Mouse (Mus musculus): ENCODE measurements around the gene Slc43a2.
"Not testable (repeated sequence)": the region's sequence is repeated elsewhere in the genome, so short reads cannot be mapped to it uniquely, and the experiment has no call there.

Gene Slc43a2

DNA sequence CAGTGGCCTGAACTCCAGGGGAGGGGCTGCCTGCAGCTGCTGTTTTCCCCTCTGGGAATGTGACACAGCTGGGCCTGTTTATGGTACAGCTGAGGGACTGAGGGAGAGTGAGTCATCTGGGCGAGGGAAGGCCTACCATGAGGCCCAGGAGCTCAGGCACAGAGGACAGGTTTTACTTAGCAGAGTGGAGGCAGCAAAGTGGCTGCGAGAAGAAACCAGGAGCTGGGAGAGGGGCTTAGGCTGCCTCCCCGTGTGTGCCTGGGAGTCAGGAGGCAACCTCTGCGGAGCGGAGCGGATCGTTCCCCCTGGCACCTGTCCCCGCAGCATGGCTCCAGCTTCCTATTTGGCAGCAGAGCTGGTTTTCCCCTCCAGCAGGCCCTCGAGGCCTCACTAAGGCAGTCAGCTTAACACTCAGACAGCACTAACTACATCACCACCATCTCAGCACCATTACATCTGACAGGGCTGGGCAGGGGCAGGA, 20.5 kb downstream of the Slc43a2 start:
- DNase-seq (ENCODE audit: low spot score), result no peak

DNA sequence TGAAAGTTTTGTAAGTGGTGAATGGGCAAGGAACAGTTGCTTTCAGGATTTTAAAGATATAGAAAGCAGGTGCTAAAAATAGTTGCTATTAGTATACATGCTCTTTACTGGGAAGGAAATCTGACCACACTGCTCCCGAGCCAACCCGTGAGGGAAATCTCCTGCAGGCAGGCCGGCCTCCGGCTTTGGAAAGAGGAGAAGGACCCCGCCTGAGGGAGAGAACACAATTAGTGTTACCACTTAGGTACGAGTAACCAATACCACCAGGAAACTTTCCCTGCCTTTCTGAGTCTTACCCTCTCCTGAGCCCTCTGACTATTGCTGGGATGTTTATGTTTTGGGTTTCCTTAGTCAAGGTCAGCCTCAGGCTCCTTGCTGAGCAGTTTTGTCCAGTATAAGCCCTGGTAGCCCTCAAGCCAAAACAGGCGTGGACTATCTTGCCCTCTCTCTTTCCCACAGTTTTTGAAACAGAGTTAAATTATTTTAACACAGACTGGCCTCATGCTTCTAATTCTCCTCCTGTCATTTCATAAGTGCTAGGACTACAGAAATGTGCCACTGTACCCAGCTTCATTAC, 21.5 kb downstream of the Slc43a2 start:
- no peak for DNase-seq (ENCODE audit: low spot score)

DNA sequence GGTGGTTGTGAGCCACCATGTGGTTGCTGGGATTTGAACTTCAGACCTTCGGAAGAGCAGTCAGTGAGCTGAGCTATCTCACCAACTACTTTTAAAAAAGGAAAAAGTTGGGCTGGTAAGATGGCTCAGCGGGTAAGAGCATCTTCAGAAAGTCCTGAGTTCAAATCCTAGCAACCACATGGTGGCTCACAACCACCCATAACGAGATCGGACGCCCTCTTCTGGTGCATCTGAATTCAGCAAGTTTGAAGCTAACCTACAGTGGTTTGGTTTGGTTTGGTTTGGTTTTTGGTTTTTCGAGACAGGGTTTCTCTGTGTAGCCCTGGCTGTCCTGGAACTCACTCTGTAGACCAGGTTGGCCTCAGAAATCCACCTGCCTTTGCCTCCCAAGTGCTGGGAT, 24.5 kb downstream of the Slc43a2 start:
- DNase-seq (ENCODE audit: low spot score), result not testable (repeated sequence)

DNA sequence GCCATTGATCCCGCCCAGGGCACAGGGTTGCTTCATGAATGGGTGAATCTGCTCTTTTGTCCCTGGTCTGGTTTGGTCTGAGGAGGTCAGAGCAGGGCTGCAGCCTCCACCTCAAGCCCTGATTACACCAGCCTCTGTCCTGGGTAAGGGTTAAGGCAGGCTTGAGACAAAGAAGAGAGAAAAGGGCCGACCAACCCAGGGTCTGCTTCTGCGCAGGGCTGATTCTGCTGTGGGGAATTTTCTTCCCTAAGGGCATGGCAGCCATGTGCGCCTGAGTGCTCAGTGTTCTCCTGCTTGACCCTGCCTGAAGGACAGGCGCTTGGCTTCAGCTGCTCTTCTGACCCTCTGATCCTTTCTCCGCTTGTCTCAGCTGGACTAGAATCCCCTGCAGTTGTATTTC, 25.6 kb downstream of the Slc43a2 start:
- no peak for DNase-seq (ENCODE audit: low spot score)

DNA sequence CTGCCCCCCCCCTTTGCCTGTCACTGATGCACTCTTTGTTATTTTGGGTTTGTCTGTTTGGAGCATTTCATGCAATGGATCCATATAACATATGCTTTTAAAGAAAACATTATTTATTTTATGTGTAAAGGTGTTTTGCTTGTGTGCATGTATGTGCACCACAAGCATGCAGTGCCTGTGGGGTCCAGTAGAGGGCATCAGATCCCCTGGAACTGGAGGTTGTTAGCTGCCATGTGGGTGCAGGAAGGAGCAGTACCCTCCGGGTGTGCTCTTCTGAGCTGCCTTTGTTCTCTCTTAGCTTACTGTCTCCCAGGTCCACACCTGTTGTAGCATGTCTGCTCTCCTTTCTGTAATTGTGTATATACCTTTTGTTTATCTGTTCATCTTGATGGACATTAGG, 26.6 kb downstream of the Slc43a2 start:
- DNase-seq (ENCODE audit: low spot score), result no peak

DNA sequence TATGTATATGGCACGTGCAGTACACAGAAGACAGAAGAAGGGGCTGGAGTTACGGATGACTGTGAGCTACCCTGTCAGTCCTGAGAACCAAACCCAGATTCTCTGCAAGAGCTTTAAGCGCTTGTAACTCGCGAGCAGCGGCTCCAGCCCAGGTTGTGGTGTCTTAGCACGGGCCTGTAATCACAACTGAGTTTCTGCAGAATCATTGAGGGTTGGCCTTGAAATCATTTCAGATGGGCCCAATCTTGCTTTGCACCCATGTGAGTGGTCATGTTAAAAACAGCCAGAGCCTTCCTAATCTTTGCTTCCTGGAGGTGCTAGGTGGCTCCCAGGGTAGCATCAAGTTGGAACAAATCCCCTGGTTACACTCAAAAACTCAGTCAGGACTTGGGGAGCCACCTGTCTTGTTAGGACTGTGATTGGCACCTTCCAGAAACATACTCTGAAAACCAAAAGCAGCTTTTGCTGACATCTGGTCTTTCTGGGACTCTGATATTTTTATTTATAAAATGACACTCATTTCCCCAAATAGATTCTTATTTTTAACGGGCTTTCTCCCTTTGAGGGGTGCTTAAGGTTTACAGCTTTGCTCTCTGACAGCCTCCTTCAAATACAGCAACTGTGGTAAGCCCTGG, 28.5 kb downstream of the Slc43a2 start:
- DNase-seq (ENCODE audit: low spot score), result no peak

DNA sequence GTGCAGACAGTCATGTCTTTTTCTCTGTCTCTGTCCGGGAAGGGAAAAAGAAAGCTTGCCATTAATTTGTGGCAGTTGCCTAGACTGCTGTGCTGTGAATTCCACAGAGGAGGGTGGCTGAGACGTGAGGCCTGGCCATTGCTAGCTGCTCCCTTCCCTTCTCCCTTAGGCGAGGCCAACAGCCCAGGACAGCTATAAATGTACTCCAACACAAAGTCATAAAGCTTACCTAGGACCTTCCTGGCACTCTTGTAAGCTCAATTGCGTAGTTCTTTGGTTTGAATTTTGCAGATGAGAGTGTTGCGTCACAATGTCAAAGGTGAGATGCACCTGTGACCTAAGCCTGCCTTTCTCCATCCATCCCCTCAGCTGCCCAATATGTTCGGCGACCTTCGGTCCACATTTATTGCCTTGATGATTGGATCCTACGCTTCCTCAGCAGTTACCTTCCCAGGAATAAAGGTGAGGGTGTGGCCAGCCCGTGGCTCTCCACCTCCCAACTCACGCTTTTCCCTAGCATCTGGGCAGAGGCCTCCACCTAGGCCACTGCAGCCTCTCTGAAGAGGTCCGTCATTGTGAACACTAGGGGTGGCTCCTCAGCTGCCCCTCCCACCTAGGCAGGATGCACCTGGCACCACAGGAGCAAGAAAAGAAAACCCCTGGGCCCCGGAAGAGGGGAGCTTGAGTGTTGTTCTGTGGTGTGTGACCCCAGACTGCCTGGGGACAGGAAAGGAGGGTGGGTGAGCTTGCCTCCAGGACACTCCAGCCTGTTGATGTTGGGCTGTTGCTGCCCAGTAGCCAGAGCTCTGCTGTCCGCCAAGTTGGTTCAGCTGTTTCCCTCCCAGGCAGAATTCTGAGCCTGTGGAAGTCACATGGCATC, 29.3 kb downstream of the Slc43a2 start:
- DNase-seq (ENCODE audit: low spot score), result no peak

DNA sequence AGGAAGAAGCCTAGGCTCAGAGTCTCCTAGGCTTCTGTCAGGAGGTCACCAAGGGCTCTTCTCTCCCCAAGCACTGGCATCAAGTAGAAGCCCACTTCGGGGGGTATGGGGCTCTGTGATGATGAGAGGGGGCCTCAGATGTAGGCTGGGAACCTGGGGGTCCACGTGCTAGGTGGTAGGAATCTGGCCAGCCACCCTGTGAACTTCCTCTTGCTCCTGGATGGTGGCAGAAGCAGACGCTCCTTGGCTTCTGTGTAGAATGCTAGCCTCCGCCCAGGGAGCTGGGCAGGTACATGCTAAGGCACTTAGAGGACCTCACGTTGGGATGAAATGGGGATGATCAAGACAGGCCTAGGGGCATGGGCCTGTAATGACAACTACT, 29.9 kb downstream of the Slc43a2 start:
- no peak for DNase-seq (ENCODE audit: low spot score)

DNA sequence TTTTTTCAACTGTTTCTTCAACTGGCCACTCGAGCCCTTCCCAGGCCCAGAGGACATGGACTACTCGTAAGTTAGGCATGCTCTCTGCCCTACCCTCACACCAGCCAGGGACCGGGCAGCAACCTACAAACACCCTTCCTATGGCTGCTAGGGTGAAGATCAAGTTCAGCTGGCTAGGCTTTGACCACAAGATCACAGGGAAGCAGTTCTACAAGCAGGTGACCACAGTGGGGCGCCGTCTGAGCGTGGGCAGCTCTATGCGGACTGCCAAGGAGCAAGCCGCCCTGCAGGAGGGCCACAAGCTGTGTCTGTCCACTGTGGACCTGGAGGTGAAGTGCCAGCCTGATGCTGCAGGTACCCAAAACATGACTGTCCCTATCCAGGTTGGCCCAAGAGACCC, 31.3 kb downstream of the Slc43a2 start:
- DNase-seq (ENCODE audit: low spot score), result no peak

DNA sequence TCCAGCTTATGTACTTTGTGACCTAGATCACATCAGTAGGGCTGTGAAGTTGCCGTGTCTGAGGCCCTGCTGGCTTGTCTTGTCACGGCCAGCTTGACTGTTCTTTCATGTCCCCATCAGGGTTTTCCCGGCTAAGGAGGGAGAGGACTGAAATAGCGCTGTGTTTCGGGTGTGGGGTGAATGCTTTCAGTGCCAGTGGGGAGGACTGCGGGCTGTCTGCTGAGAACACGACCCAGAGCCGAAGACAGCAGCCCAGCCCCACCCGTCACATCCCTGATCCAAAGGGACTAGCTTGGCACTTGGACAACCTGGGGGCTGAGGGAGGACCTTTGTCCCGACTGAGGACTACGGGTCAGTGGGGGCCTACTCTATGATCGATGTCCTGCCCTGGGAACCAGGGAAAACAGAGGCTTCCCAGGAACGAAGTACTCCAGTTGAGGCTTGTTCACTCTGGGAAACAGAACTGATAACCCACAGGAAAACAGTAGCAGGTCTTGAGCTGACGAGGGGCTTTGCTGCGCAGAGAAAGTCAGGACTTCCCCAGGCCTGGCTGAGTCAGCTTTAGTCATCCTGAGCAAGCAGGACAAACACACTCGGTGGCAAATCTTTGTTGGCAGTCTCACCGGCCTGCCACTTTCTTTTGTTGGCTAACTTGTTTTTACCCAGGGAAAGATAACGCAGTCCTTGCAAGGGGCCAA, 32.5 kb downstream of the Slc43a2 start:
- DNase-seq (ENCODE audit: low spot score), result peak; percentile 35

DNA sequence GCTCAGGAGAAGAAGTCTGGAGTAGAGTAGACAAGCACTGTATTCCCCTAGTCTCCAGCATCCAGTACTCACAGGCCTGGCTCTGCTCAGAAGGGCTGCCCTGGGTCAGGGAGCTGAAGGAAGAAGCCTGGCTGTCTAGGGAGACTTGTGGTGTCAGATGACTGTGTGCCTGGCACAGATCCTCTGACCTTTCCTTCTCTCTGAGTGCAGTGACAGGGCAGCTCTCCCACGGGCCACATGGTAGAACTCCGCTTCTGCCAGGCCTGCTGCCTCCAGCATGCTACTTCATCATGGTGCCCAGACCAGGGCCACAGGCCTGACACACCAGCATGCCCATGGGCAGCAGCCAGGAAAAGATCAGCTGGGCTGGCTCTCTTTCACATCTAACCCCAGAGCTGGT, 34.4 kb downstream of the Slc43a2 start:
- DNase-seq (ENCODE audit: low spot score), result no peak

DNA sequence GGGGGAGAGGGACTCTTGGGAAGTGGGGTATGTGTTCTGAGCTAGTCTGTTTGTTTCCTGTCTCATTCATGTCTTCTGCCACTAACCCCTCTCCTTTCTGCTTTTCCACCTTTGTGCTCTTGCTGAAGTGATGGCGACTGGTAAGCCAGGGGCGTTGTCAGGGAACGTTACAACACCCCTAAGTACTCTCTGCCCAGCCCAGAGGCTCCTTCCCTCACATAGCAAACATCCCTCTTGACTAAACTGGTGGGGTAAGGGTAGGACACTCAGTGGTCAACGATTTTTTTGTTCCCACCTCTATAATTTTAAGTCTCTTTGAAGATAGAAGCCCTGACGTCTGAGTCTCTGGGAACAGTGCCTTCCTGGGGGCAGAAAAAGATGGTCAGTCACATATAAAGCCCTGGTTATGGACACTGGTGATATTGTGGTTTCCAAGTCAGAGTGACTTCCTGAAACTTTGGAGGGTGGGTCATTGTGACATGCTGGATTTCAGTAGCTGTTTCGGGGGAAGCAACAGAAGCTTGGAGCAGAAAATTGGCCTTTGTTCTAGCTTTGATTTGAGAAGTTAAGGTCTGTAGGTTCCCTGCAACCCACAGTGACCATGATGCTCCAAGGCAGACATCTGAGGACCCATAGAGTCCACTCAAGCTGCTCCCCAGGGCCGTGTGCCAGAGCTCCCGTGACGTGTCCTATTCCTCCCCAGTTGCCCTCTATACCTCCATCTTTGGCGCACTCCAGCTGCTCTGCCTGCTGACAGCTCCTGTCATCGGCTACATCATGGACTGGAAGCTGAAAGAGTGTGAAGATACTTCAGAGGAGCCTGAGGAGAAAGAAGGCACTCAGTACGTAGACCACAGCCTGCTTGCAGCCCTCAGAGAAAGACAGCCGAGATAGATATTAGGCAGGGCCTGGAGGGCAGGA, 35.0 kb downstream of the Slc43a2 start:
- DNase-seq (ENCODE audit: low spot score), result no peak

DNA sequence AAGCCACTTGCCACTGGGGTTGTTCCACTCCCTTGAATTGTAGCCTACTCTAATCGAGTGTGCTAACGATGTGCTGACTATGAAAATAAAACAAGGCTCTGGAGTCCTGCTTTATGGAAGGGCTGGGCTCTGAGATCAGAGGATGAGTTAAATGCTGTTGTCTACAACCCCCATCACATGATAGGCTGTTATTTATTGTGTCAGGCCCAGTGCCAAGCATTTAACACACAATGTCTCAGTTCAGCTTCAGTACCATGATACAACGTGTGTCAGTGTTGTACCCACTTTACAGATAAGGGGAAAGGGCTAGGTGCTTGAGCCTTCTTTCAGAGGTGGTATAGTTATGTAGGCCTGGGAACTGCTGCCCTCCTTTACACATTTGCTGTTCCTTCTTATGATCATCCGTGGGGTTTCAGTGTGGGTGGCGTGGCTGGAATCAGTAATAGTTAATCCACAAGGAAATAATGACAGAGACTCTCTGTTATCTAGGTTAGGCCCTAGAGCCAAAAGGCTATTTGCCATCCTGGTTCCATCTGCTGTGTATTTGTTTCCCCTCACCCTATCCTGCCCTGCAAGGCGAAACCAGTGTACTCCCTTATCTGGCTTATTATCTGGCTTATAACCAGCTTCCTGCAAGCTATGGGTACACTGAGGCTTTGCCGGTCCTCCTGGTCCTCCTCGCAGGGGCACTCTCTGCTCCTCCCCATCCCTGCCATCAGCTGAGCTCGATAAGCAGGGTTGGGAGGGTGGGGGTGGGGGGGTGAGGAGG, 36.0 kb downstream of the Slc43a2 start:
- DNase-seq (ENCODE audit: low spot score), result no peak

DNA sequence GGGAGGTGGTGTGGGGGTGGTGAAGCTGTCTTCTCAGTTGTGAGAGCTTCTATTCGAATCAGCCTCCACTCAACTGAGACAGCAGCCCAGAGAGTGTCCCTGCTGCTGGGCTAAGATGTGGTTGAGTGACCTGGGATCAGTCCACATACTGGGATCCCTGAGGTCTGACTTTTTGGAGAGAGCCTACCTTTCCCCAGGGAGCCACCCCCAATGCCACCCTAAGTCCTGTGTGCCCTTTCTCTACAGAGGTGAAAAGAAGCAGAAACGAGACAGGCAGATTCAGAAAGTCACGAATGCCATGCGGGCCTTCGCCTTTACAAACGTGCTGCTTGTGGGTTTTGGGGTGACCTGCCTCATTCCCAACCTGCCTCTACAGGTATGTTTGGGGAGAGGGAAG, 36.6 kb downstream of the Slc43a2 start:
- no peak for DNase-seq (ENCODE audit: low spot score)

DNA sequence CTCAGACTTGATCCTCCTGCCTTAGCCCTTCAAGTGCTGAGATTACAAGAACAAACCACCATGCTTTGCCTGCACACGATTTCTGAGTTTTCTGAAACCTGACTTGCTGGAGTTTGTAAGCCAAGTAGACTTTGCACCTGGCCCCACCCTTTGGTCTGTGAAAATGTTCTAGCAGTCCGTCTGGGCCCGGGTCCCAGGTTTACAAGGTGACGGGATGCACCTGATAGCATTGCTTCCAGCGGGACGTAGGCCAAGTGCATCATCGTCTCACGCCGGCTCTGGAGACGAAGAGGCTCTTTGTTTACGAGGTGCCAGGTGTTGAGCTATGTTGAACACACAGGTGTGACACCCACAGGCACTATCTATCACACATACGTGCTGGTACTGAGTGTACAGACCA, 37.5 kb downstream of the Slc43a2 start:
- no peak for DNase-seq (ENCODE audit: low spot score)

DNA sequence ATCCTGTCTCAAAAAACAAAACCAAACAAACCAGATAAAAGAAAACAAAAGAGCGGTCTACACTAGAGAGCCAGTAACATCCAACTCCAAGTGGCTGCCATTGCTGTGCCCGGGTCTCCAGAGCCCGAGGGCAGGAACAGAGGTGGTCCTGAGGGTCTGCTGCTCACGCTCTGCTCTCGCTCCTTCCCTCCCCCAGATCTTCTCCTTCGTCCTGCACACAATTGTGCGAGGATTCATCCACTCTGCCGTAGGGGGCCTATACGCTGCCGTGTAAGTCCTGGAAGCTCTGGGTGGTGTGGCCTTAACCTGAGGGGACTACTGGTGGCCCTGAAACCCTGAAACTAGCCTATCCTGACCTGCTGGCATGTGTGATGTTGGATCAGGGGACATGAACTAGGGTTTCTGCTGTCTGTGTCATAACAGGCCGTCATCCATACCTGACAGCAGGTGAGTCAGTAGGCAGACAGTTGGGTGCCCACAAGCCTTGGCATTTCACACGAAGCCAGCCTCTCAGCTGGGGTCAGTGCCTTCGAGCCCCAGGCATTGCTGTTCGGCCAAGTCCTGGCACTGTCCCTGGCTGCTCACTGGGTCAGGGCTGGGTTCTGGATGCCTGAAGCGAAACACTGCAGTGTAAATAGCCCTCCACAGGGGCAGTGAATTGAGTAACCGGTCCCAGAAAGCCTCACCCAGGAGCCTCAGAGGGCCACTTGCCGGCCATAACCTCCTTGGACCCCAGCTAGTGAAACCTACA, 39.1 kb downstream of the Slc43a2 start:
- DNase-seq (ENCODE audit: low spot score), result no peak

DNA sequence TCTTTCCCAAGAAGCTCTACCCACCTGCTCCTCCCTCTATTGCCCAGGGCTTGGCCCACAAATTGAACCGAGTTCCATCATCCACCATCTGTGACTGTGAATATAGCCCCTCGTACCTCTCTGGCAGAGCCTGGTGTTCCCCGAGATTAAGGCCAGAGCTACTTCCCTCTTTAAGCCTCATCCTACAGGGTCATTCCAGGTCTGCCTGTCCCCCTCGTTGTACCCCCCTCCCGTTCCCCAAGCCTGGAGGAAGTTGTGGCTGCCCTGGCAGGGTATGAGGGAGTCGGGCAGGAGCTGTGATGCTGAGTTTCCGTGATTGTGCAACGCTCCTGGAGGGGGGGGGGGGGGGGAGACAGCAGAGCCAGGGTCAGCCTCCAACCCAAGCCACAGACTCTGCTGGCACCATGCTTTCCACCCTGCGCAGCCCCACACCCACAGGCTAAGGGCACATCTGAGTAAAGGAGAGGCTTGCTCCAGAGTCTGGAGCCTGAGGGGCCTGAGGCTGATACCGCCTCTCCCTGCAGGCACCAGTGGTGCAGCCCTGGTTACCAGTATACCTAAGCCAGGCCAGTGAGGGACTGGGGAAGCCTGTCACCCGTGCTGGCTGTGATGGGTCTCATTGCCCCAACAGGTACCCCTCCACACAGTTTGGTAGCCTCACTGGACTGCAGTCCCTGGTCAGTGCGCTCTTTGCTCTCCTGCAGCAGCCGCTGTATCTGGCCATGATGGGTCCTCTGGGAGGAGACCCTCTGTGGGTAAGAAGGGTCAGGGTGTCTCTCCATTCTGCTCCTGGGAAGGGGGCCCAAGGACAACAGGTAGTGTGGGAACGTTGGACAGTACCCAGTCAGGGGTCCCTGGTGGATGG, 39.9 kb downstream of the Slc43a2 start:
- no peak for DNase-seq (ENCODE audit: low spot score)

DNA sequence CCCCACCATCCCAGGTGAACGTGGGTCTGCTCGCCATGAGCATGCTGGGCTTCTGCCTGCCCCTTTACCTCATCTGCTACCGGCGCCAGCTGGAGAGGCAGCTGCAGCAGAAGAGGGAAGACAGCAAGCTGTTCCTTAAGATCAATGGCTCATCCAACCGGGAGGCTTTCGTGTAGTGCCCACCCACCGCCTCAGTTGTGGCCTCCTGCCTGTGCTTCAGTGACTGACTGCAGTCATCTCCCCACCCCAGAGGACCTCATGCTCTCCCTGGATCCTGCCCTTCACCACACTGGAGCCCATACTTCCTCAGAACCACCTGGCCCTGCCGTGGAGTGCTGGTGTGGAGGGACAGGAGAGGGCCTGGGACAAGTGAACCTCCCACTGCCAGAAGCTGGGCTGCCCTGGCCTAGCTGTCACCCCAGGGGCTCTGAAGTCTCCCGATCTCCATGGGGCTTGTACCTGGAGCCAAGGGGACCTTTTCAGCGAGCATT, 40.9 kb downstream of the Slc43a2 start:
- no peak for DNase-seq (ENCODE audit: low spot score)

All from urinary bladder, postnatal 25 days (tissue).